Mouse (Mus musculus): ENCODE results near the gene Dtx2.

GRCm38 (mm10) chr5:135960909-135961635 is 33.5 kb upstream of the Dtx2 start:
- no peak for TF ChIP-seq CTCF (IDR thresholded peaks at IDR 0.05; ENCODE audit: control insufficient read depth, insufficient read depth, insufficient read length)
- no peak for TF ChIP-seq MYOD1 (IDR thresholded peaks at IDR 0.05; ENCODE audit: control insufficient read depth, insufficient read length, low read depth)
